Mouse (Mus musculus) heart, adult 2 months (tissue): ENCODE data around the gene Hdac9. TPM values are rescaled to one million over a fixed set of nuclear protein-coding genes. Genes with fewer than 3 reads are reported as not detected.
"Not testable (repeated sequence)": the region's sequence is repeated elsewhere in the genome, so short reads cannot be mapped to it uniquely, and the experiment has no call there.

Experiments used
- DNase-seq, 2 experiments: peaks; one replicate each; pipeline ENCODE4 v3.0.0; 2021
- H3K27ac ChIP-seq: fragments of 200-600 bp; 2 replicates; pipeline ENCODE4 v1.8.1; 2022
- H3K27me3 ChIP-seq: fragments of 200-500 bp; 2 replicates; pipeline ENCODE4 v1.6.1; 2012; ENCODE audit warnings: mild to moderate bottlenecking, low read length, inconsistent platforms, mixed read lengths; ENCODE audit not compliant: control insufficient read depth, insufficient read depth
- H3K36me3 ChIP-seq: fragments of 200-500 bp; 2 replicates; pipeline ENCODE4 v1.6.1; 2012; ENCODE audit warnings: low read length, inconsistent platforms; ENCODE audit not compliant: control insufficient read depth, insufficient read depth
- H3K4me1 ChIP-seq: fragments of 200-500 bp; 2 replicates; pipeline ENCODE4 v1.6.1; 2011; ENCODE audit warnings: low read length; ENCODE audit not compliant: control insufficient read depth, insufficient read depth
- H3K4me3 ChIP-seq: fragments of 200-600 bp; 2 replicates; pipeline ENCODE4 v1.8.1; 2022
- H3K79me2 ChIP-seq: fragments of 200-500 bp; replicated peaks from 2 replicates; pipeline ENCODE4 v1.6.1; 2012; ENCODE audit warnings: mild to moderate bottlenecking, inconsistent platforms, low read length, moderate library complexity, mixed read lengths; ENCODE audit not compliant: control insufficient read depth, insufficient read depth
- H3K9ac ChIP-seq: fragments of 200-500 bp; 2 replicates; pipeline ENCODE4 v1.6.1; 2012; ENCODE audit warnings: low read depth, mild to moderate bottlenecking, control low read depth, inconsistent platforms, low read length, mixed read lengths
- CTCF ChIP-seq: fragments of 200-600 bp; IDR thresholded peaks from 2 replicates; pipeline ENCODE4 v1.8.1; 2022; ENCODE audit warnings: antibody characterized with exemption, mild to moderate bottlenecking, moderate library complexity
- EP300 ChIP-seq: fragments of 200-500 bp; IDR thresholded peaks from 2 replicates; pipeline ENCODE4 v1.6.1; 2011; ENCODE audit warnings: low read depth, low read length, control low read depth; ENCODE audit not compliant: insufficient read depth
- POLR2A ChIP-seq: fragments of 200-500 bp; IDR thresholded peaks from 2 replicates; pipeline ENCODE4 v1.6.1; 2011; ENCODE audit warnings: mild to moderate bottlenecking, low read depth, low read length, control low read depth; ENCODE audit not compliant: insufficient read depth
- WGBS: fragments of 180-500 bp; shearing (Covaris S2); methylation state at CpG from one replicate; pipeline ENCODE4 v1.1.7; 2018; 5-methylcytosine and 5-hydroxymethylcytosine counted together
- intact Hi-C: fragments of 180-260 bp; cut with DNase I; formaldehyde crosslinking; loops from one replicate; pipeline ENCODE4 v1.15.1; 2025
- polyA plus RNA-seq: library from polyadenylated mRNA; depleted of rRNA; stranded (reverse); fragments of >200 nt; gene quantifications from 2 replicates; pipeline ENCODE4 v1.2.3, GENCODE M21; 2012; rRNA removed
- total RNA-seq, 2 experiments: library from RNA; stranded (reverse); gene quantifications; 2 replicates each; pipeline ENCODE4 v1.2.3; 2021

Gene Hdac9
- total and polyA plus RNA-seq, 3 experiments = 10.8 to 19.9 (median 18.8) TPM

DNA sequence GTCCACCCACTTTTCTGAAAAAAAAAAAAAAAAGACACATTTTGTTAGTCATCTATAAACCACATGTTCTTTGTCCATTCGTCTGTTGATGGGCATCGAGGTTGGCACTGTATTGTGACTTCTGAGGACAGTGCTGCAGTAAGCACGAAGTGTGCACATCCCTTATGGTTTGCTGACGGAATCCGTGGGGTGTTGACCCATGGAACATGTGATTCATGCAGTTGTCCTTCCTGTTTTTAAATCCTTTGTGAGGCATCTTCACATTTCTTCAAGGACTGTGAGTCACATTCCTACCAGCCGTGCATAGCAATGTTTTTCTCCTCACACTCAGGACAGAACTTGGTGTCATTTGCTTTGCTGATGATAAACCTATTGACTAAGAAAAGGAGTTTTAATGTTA lies 875.9 kb downstream of the Hdac9 start:
- H3K27me3 ChIP-seq = no peaks in the 10 kb centered on the region
- no peaks in the 10 kb centered on the region for H3K4me1 ChIP-seq
- WGBS = 60% methylated on average over 6 of the region's 6 CpGs
- H3K27ac ChIP-seq = no peak overlapping the region
- no peak overlapping the region for H3K4me3 ChIP-seq
- no peak for TF ChIP-seq EP300
- TF ChIP-seq CTCF = no peak
- no peak for TF ChIP-seq POLR2A
- no peak overlapping the region for H3K9ac ChIP-seq
- intact Hi-C loops = no loop called here
- no peaks in the 10 kb centered on the region for H3K79me2 ChIP-seq
- no peaks in the 10 kb centered on the region for H3K36me3 ChIP-seq
- DNase-seq = no peak

DNA sequence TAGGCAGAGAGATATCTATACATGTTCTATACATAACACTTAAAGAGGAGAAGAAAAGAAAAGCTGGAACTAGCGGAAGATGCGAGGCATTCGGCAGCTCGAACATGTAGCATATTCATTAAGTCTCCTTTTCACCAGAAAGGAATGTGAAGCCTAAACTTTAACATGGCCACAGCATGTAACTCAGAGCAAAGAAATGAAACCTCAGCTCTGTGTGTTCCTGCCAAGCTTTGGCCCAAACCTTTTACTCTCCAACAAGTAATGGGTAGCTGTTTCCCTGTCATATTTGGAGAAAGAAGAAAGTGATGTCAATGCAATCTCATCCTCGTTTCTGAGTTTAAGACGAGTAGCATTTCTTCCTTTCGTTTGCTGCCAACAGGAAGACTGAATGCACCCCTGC lies 876.8 kb downstream of the Hdac9 start:
- intact Hi-C loops = no loop called here
- no peak overlapping the region for H3K27ac ChIP-seq
- 64% methylated on average over 7 of the region's 7 CpGs for WGBS
- no peaks in the 10 kb centered on the region for H3K4me1 ChIP-seq
- no peak for DNase-seq
- no peaks in the 10 kb centered on the region for H3K27me3 ChIP-seq
- TF ChIP-seq EP300 (no peak), CTCF (no peak), POLR2A (no peak)
- H3K79me2 ChIP-seq = no peaks in the 10 kb centered on the region
- H3K4me3 ChIP-seq = no peak overlapping the region
- no peak overlapping the region for H3K9ac ChIP-seq
- no peaks in the 10 kb centered on the region for H3K36me3 ChIP-seq

DNA sequence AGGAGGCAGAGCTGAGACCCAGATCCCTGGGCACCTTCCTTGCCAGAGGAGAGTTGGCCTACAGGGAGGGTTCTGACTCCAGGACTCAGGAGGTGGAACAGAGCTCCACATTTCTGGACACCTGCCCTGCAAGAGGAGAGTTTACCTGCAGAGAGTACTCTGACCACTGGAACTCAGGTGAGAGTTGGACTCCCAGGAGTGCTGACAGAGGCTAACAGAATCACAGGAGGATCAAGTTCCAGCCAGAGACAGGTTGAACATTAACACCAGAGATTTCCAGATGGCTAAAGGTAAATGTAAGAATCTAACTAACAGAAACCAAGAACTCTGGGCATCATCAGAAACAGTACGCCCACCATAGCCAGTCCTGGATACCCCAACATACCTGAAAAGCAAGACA lies 907.1 kb downstream of the Hdac9 start:
- 100% methylated on average over 1 of the region's 1 CpGs for WGBS

More for the DNA sequence above, 907.1 kb downstream of the Hdac9 start:
- H3K36me3 ChIP-seq, H3K9ac ChIP-seq, H3K79me2 ChIP-seq, intact Hi-C loops, DNase-seq, H3K4me3 ChIP-seq, H3K27me3 ChIP-seq, H3K27ac ChIP-seq, H3K4me1 ChIP-seq: not testable (repeated sequence)

Other genes with a start within 250 kb of the Hdac9 start
- not detected for gene Prps1l1, start 67.7 kb upstream of the Hdac9 start, total RNA-seq
- not detected in 2 replicates for gene Prps1l1, start 67.7 kb upstream of the Hdac9 start, polyA plus RNA-seq
- gene Snx13, start 130.1 kb upstream of the Hdac9 start, total RNA-seq = 10 to 100 TPM; 54.5 to 63.6 TPM
- 10.9 and 23.7 TPM in 2 replicates for gene Snx13, start 130.1 kb upstream of the Hdac9 start, polyA plus RNA-seq